Comparison of ENCODE assay signal across 8 mouse cellular contexts in genomic region chr7:15920645-15921190, GRCm38 (mm10). TPM values are rescaled to one million over a fixed set of nuclear protein-coding genes. Genes with fewer than 3 reads are reported as not detected.
DNase-seq lines count a peak whose midpoint lies in the region; ATAC-seq lines count a peak whose summit lies in the region.
"Had no signal": no experiment of that assay in that cellular context is flagged by ENCODE, and none has a peak within 500 bp of the region (broad histone marks: within the 10 kb centered on the region; RNA-seq: fewer than 3 reads in every experiment).

No protein-coding gene starts in this region.

- no peak for ATAC-seq in megakaryocyte, adult 5-6 weeks (ENCODE audit: poor library complexity, severe bottlenecking)
- no peak for ATAC-seq in forebrain, embryonic 13.5 days
- no peak for ATAC-seq in limb, embryonic 13.5 days (ENCODE audit: low FRiP score, low read depth)
- ATAC-seq in stomach, embryonic 15.5 days (ENCODE audit: insufficient read depth, low FRiP score, low read depth): no peak

- H3K9ac ChIP-seq in forebrain, embryonic 13.5 days: peak overlapping the region; percentile 84
- peak overlapping the region; percentile 80 for H3K9ac ChIP-seq in limb, embryonic 13.5 days
- peak overlapping the region; percentile 73; the same call in 1 of the 2 replicates for H3K9ac ChIP-seq in stomach, embryonic 15.5 days

- H3K4me2 ChIP-seq in forebrain, embryonic 13.5 days: peak overlapping the region; percentile 84
- H3K4me2 ChIP-seq in limb, embryonic 13.5 days (replicated peaks): peak overlapping the region; percentile 76
- peak overlapping the region; percentile 70 for H3K4me2 ChIP-seq in stomach, embryonic 15.5 days

- H3K9me3 ChIP-seq in megakaryocyte, embryonic 14.5 days: no peaks in the 10 kb centered on the region
- no peaks in the 10 kb centered on the region for H3K9me3 ChIP-seq in forebrain, embryonic 13.5 days (replicated peaks)
- H3K9me3 ChIP-seq in limb, embryonic 13.5 days: no peaks in the 10 kb centered on the region
- no peaks in the 10 kb centered on the region for H3K9me3 ChIP-seq in stomach, embryonic 15.5 days

- whole genome bisulfite sequencing in forebrain, embryonic 13.5 days: 85% methylated on average over 6 of the region's 6 CpGs
- 88% methylated on average over 6 of the region's 6 CpGs for WGBS in limb, embryonic 13.5 days
- 89% methylated on average over 6 of the region's 6 CpGs for WGBS in stomach, embryonic 15.5 days

- 0 out of 2 replicates have a peak overlapping the region, but pooled peaks have one; percentile 6 for H3K27ac ChIP-seq in forebrain, embryonic 13.5 days
- no peak overlapping the region for H3K27ac ChIP-seq in limb, embryonic 13.5 days
- H3K27ac ChIP-seq in stomach, embryonic 15.5 days: no peak overlapping the region

- peak overlapping the region; percentile 97 for H3K4me3 ChIP-seq in megakaryocyte, embryonic 14.5 days (replicated peaks)
- peak overlapping the region; percentile 79 for H3K4me3 ChIP-seq in forebrain, embryonic 13.5 days
- H3K4me3 ChIP-seq in limb, embryonic 13.5 days: peak overlapping the region; percentile 77
- peak overlapping the region; percentile 81 for H3K4me3 ChIP-seq in stomach, embryonic 15.5 days (replicated peaks)

- peaks cover 46% of the 10 kb centered on the region for H3K36me3 ChIP-seq in megakaryocyte, embryonic 14.5 days (replicated peaks; ENCODE audit: low read length)
- peaks cover 42% of the 10 kb centered on the region for H3K36me3 ChIP-seq in forebrain, embryonic 13.5 days (ENCODE audit: poor library complexity, severe bottlenecking)
- peaks cover 39% of the 10 kb centered on the region for H3K36me3 ChIP-seq in limb, embryonic 13.5 days
- H3K36me3 ChIP-seq in stomach, embryonic 15.5 days: peaks cover 24% of the 10 kb centered on the region

- H3K4me1 ChIP-seq in megakaryocyte, embryonic 14.5 days: peaks cover 43% of the 10 kb centered on the region
- H3K4me1 ChIP-seq in forebrain, embryonic 13.5 days: peaks cover 23% of the 10 kb centered on the region
- peaks cover 24% of the 10 kb centered on the region for H3K4me1 ChIP-seq in limb, embryonic 13.5 days
- H3K4me1 ChIP-seq in stomach, embryonic 15.5 days: peaks cover 15% of the 10 kb centered on the region

- no peak for DNase-seq in spleen, adult 12 weeks (ENCODE audit: low spot score)
- DNase-seq in lung, postnatal 36 days: no peak

- peaks cover 2% of the 10 kb centered on the region for H3K27me3 ChIP-seq in megakaryocyte, embryonic 14.5 days (replicated peaks)
- no peaks in the 10 kb centered on the region for H3K27me3 ChIP-seq in forebrain, embryonic 13.5 days
- no peaks in the 10 kb centered on the region for H3K27me3 ChIP-seq in limb, embryonic 13.5 days
- H3K27me3 ChIP-seq in stomach, embryonic 15.5 days (replicated peaks): no peaks in the 10 kb centered on the region

RNA-seq across cellular contexts. Expression of gene Selenow, which starts 1.5 kb away (rescaled TPM):
- 1,012 and 1,066 TPM in 2 replicates for polyA plus RNA-seq in megakaryocyte, embryonic 14.5 days (2012; ENCODE audit: insufficient read depth, low replicate concordance)
- total RNA-seq in megakaryocyte, adult 5-6 weeks (2015): 96.9 and 102 TPM in 2 replicates
- 31.5 and 33.7 TPM in 2 replicates for total RNA-seq in megakaryocyte, adult 5-6 weeks (2017)
- polyA plus RNA-seq in forebrain, embryonic 13.5 days (2015; fragmentation: Nextera tagmentation; extraction: Ambion mirVana): 1,237 and 1,357 TPM in 2 replicates
- polyA plus RNA-seq in limb, embryonic 13.5 days (2015; fragmentation: Nextera tagmentation; extraction: Ambion mirVana): 943 and 963 TPM in 2 replicates
- polyA plus RNA-seq in stomach, embryonic 15.5 days (2015; fragmentation: Nextera tagmentation; extraction: Ambion mirVana): 686 and 711 TPM in 2 replicates

RNA-seq across cellular contexts. Expression of gene Nop53, which starts 25.2 kb away (rescaled TPM):
- polyA plus RNA-seq in megakaryocyte, embryonic 14.5 days (2012; ENCODE audit: insufficient read depth, low replicate concordance): 159 and 504 TPM in 2 replicates
- total RNA-seq in megakaryocyte, adult 5-6 weeks (2015): 80.2 and 90.4 TPM in 2 replicates
- total RNA-seq in megakaryocyte, adult 5-6 weeks (2017): 293 and 315 TPM in 2 replicates
- 150 and 152 TPM in 2 replicates for polyA plus RNA-seq in forebrain, embryonic 13.5 days (2015; fragmentation: Nextera tagmentation; extraction: Ambion mirVana)
- 184 and 201 TPM in 2 replicates for polyA plus RNA-seq in limb, embryonic 13.5 days (2015; fragmentation: Nextera tagmentation; extraction: Ambion mirVana)
- polyA plus RNA-seq in stomach, embryonic 15.5 days (2015; fragmentation: Nextera tagmentation; extraction: Ambion mirVana): 173 and 183 TPM in 2 replicates

RNA-seq across cellular contexts. Expression of gene Crxos, which starts 38.3 kb away (rescaled TPM):
- polyA plus RNA-seq in megakaryocyte, embryonic 14.5 days (2012; ENCODE audit: insufficient read depth, low replicate concordance): not detected in 2 replicates
- total RNA-seq in megakaryocyte, adult 5-6 weeks (2015): not detected in 2 replicates
- not detected in 2 replicates for total RNA-seq in megakaryocyte, adult 5-6 weeks (2017)
- not detected in 2 replicates for polyA plus RNA-seq in forebrain, embryonic 13.5 days (2015; fragmentation: Nextera tagmentation; extraction: Ambion mirVana)
- polyA plus RNA-seq in limb, embryonic 13.5 days (2015; fragmentation: Nextera tagmentation; extraction: Ambion mirVana): not detected in 2 replicates
- polyA plus RNA-seq in stomach, embryonic 15.5 days (2015; fragmentation: Nextera tagmentation; extraction: Ambion mirVana): not detected in 2 replicates

RNA-seq across cellular contexts. Expression of gene Crx, which starts 41.0 kb away (rescaled TPM):
- polyA plus RNA-seq in megakaryocyte, embryonic 14.5 days (2012; ENCODE audit: insufficient read depth, low replicate concordance): 0.12 TPM in 1 of 2 replicates, not detected in the other
- not detected in 2 replicates for total RNA-seq in megakaryocyte, adult 5-6 weeks (2015)
- total RNA-seq in megakaryocyte, adult 5-6 weeks (2017): not detected in 2 replicates
- polyA plus RNA-seq in forebrain, embryonic 13.5 days (2015; fragmentation: Nextera tagmentation; extraction: Ambion mirVana): not detected in 2 replicates
- not detected in 2 replicates for polyA plus RNA-seq in limb, embryonic 13.5 days (2015; fragmentation: Nextera tagmentation; extraction: Ambion mirVana)
- polyA plus RNA-seq in stomach, embryonic 15.5 days (2015; fragmentation: Nextera tagmentation; extraction: Ambion mirVana): not detected in 2 replicates
- total RNA-seq: layer of hippocampus, postnatal 14 days had no signal

RNA-seq across cellular contexts. Expression of gene Ehd2, which starts 46.6 kb away (rescaled TPM):
- 0.84 and 0.93 TPM in 2 replicates for polyA plus RNA-seq in megakaryocyte, embryonic 14.5 days (2012; ENCODE audit: insufficient read depth, low replicate concordance)
- 0.04 TPM in 1 of 2 replicates, not detected in the other for total RNA-seq in megakaryocyte, adult 5-6 weeks (2015)
- total RNA-seq in megakaryocyte, adult 5-6 weeks (2017): 0.07 and 0.16 TPM in 2 replicates
- polyA plus RNA-seq in forebrain, embryonic 13.5 days (2015; fragmentation: Nextera tagmentation; extraction: Ambion mirVana): 3.6 and 4.4 TPM in 2 replicates
- 25.3 and 29.9 TPM in 2 replicates for polyA plus RNA-seq in limb, embryonic 13.5 days (2015; fragmentation: Nextera tagmentation; extraction: Ambion mirVana)
- polyA plus RNA-seq in stomach, embryonic 15.5 days (2015; fragmentation: Nextera tagmentation; extraction: Ambion mirVana): 49.0 and 49.6 TPM in 2 replicates
